Mouse (Mus musculus) forebrain, embryonic 10.5 days (tissue): Measurements from ENCODE around the gene Kcnmb2. TPM values are rescaled to one million over a fixed set of nuclear protein-coding genes. Genes with fewer than 3 reads are reported as not detected.
A peak's percentile ranks its signal among the peaks of the same experiment; 100 is the strongest.

ENCODE experiments used
- DNase-seq: peaks from one replicate; pipeline ENCODE4 v3.0.0-alpha.2; 2017; ENCODE audit warnings: low spot score; ENCODE audit errors: extremely low spot score
- H3K27ac ChIP-seq: fragments of 300-500 bp; sonication (generic); 2 replicates; pipeline ENCODE4 v1.5.1; 2016; ENCODE audit warnings: mild to moderate bottlenecking
- H3K27me3 ChIP-seq: fragments of 300-500 bp; sonication (generic); 2 replicates; pipeline ENCODE4 v1.6.1; 2016; ENCODE audit warnings: mild to moderate bottlenecking; ENCODE audit not compliant: poor library complexity, severe bottlenecking
- H3K36me3 ChIP-seq: fragments of 300-500 bp; sonication (generic); replicated peaks from 2 replicates; pipeline ENCODE4 v1.6.1; 2016; ENCODE audit warnings: mild to moderate bottlenecking, moderate library complexity
- H3K4me1 ChIP-seq: fragments of 300-500 bp; sonication (generic); 2 replicates; pipeline ENCODE4 v1.6.1; 2016
- H3K4me3 ChIP-seq: fragments of 300-500 bp; sonication (generic); 2 replicates; pipeline ENCODE4 v1.5.1; 2016; ENCODE audit warnings: mild to moderate bottlenecking, moderate library complexity
- H3K9me3 ChIP-seq: fragments of 300-500 bp; sonication (generic); 2 replicates; pipeline ENCODE4 v1.6.1; 2016; ENCODE audit warnings: mild to moderate bottlenecking, moderate library complexity
- WGBS: fragments of 180-500 bp; shearing (Covaris S2); methylation state at CpG from one replicate; pipeline ENCODE4 v1.1.7; 2016; 5-methylcytosine and 5-hydroxymethylcytosine counted together
- polyA plus RNA-seq: library from polyadenylated mRNA; unstranded; fragments of >200 nt; fragmentation: Nextera tagmentation; extraction: Ambion mirVana; gene quantifications from 2 replicates; pipeline ENCODE4 v1.2.1, GENCODE M21; 2016

Gene Kcnmb2
- polyA plus RNA-seq, 1 experiment from 2014 or later = 1.8 TPM

GRCm38 (mm10) chr3:32119851-32120250 is 217.5 kb downstream of the Kcnmb2 start:
- WGBS = 90% methylated on average over 5 of the region's 5 CpGs
- Histone ChIP-seq H3K4me1 (no peaks in the 10 kb centered on the region), H3K9me3 (no peaks in the 10 kb centered on the region), H3K36me3 (no peaks in the 10 kb centered on the region), H3K27me3 (no peaks in the 10 kb centered on the region), H3K4me3 (no peak overlapping the region), H3K27ac (no peak overlapping the region)
- DNase-seq = no peak

GRCm38 (mm10) chr3:32121731-32122130 is 219.4 kb downstream of the Kcnmb2 start:
- H3K4me3 ChIP-seq = no peak overlapping the region
- no peaks in the 10 kb centered on the region for H3K9me3 ChIP-seq
- no peak for DNase-seq
- no peaks in the 10 kb centered on the region for H3K36me3 ChIP-seq
- WGBS = 77% methylated on average over 3 of the region's 3 CpGs
- H3K4me1 ChIP-seq = no peaks in the 10 kb centered on the region
- no peak overlapping the region for H3K27ac ChIP-seq
- no peaks in the 10 kb centered on the region for H3K27me3 ChIP-seq

- H3K27me3 ChIP-seq = no peaks in the 10 kb centered on the region
- WGBS = 66% methylated on average over 4 of the region's 4 CpGs
- no peak for DNase-seq
- no peak overlapping the region for H3K4me3 ChIP-seq
- H3K4me1 ChIP-seq = peaks cover 12% of the 10 kb centered on the region
- H3K27ac ChIP-seq = no peak overlapping the region
- H3K9me3 ChIP-seq = no peaks in the 10 kb centered on the region
- no peaks in the 10 kb centered on the region for H3K36me3 ChIP-seq
These were observed 223.1 kb downstream of the Kcnmb2 start for GRCm38 (mm10) chr3:32125431-32125830.

- H3K4me1 ChIP-seq = peaks cover 12% of the 10 kb centered on the region
- no peak for DNase-seq
- no peaks in the 10 kb centered on the region for H3K36me3 ChIP-seq
- H3K9me3 ChIP-seq = no peaks in the 10 kb centered on the region
- H3K27ac ChIP-seq = no peak overlapping the region
- WGBS = 2% methylated on average over 5 of the region's 5 CpGs
- no peak overlapping the region for H3K4me3 ChIP-seq
- H3K27me3 ChIP-seq = no peaks in the 10 kb centered on the region
These were observed 226.1 kb downstream of the Kcnmb2 start for GRCm38 (mm10) chr3:32128391-32128790.

- H3K36me3 ChIP-seq = no peaks in the 10 kb centered on the region
- H3K27ac ChIP-seq = no peak overlapping the region
- H3K27me3 ChIP-seq = no peaks in the 10 kb centered on the region
- no peak overlapping the region for H3K4me3 ChIP-seq
- 69% methylated on average over 1 of the region's 1 CpGs for WGBS
- no peaks in the 10 kb centered on the region for H3K9me3 ChIP-seq
- peaks cover 12% of the 10 kb centered on the region for H3K4me1 ChIP-seq
- no peak for DNase-seq
These were observed 228.4 kb downstream of the Kcnmb2 start for GRCm38 (mm10) chr3:32130696-32131095.

GRCm38 (mm10) chr3:32132395-32133004 is 230.2 kb downstream of the Kcnmb2 start:
- Histone ChIP-seq H3K27me3 (no peaks in the 10 kb centered on the region), H3K9me3 (no peaks in the 10 kb centered on the region), H3K27ac (no peak overlapping the region), H3K4me1 (peaks cover 12% of the 10 kb centered on the region), H3K4me3 (no peak overlapping the region), H3K36me3 (no peaks in the 10 kb centered on the region)
- no peak for DNase-seq
- WGBS = 88% methylated on average over 3 of the region's 3 CpGs

GRCm38 (mm10) chr3:32144194-32144593 is 241.9 kb downstream of the Kcnmb2 start:
- H3K9me3 ChIP-seq = no peaks in the 10 kb centered on the region
- WGBS = 91% methylated on average over 5 of the region's 5 CpGs

GRCm38 (mm10) chr3:32144655-32145054 is 242.3 kb downstream of the Kcnmb2 start:
- DNase-seq = no peak
- Histone ChIP-seq H3K4me1 (no peaks in the 10 kb centered on the region), H3K27ac (no peak overlapping the region), H3K4me3 (no peak overlapping the region), H3K9me3 (no peaks in the 10 kb centered on the region), H3K27me3 (no peaks in the 10 kb centered on the region), H3K36me3 (no peaks in the 10 kb centered on the region)
- WGBS = 77% methylated on average over 3 of the region's 3 CpGs

More at GRCm38 (mm10) chr3:32144194-32144593, 241.9 kb downstream of the Kcnmb2 start:
- Histone ChIP-seq H3K4me1 (no peaks in the 10 kb centered on the region), H3K27ac (no peak overlapping the region), H3K36me3 (no peaks in the 10 kb centered on the region), H3K27me3 (no peaks in the 10 kb centered on the region), H3K4me3 (no peak overlapping the region)
- DNase-seq = no peak

GRCm38 (mm10) chr3:32147739-32148138 is 245.4 kb downstream of the Kcnmb2 start:
- Histone ChIP-seq H3K9me3 (no peaks in the 10 kb centered on the region), H3K36me3 (no peaks in the 10 kb centered on the region), H3K27ac (no peak overlapping the region), H3K4me3 (no peak overlapping the region), H3K27me3 (no peaks in the 10 kb centered on the region), H3K4me1 (0 out of 2 replicates have a peak, but pooled peaks cover 4% of the 10 kb centered on the region)
- WGBS = 91% methylated on average over 4 of the region's 4 CpGs
- no peak for DNase-seq

GRCm38 (mm10) chr3:32149851-32150570 is 247.7 kb downstream of the Kcnmb2 start:
- H3K27ac ChIP-seq = no peak overlapping the region
- no peak for DNase-seq
- 68% methylated on average over 14 of the region's 14 CpGs for WGBS

GRCm38 (mm10) chr3:32180519-32180918 is 278.2 kb downstream of the Kcnmb2 start:
- H3K36me3 ChIP-seq = no peaks in the 10 kb centered on the region
- no peak for DNase-seq
- no peak overlapping the region for H3K27ac ChIP-seq
- WGBS = 80% methylated on average over 6 of the region's 6 CpGs
- H3K27me3 ChIP-seq = no peaks in the 10 kb centered on the region
- no peaks in the 10 kb centered on the region; the same call in 1 of the 2 replicates for H3K9me3 ChIP-seq
- no peak overlapping the region for H3K4me3 ChIP-seq
- H3K4me1 ChIP-seq = no peaks in the 10 kb centered on the region

More at GRCm38 (mm10) chr3:32149851-32150570, 247.7 kb downstream of the Kcnmb2 start:
- Histone ChIP-seq H3K9me3 (no peaks in the 10 kb centered on the region), H3K27me3 (no peaks in the 10 kb centered on the region), H3K4me3 (no peak overlapping the region), H3K4me1 (0 out of 2 replicates have a peak, but pooled peaks cover 4% of the 10 kb centered on the region), H3K36me3 (no peaks in the 10 kb centered on the region)

- WGBS = 77% methylated on average over 2 of the region's 2 CpGs
- H3K27ac ChIP-seq = no peak overlapping the region
- H3K36me3 ChIP-seq = no peaks in the 10 kb centered on the region
These were observed 283.7 kb downstream of the Kcnmb2 start for GRCm38 (mm10) chr3:32185855-32186522.

GRCm38 (mm10) chr3:32188521-32188920 is 286.2 kb downstream of the Kcnmb2 start:
- H3K4me3 ChIP-seq = no peak overlapping the region

More at GRCm38 (mm10) chr3:32185855-32186522, 283.7 kb downstream of the Kcnmb2 start:
- no peaks in the 10 kb centered on the region for H3K27me3 ChIP-seq
- no peak overlapping the region for H3K4me3 ChIP-seq
- H3K4me1 ChIP-seq = no peaks in the 10 kb centered on the region
- H3K9me3 ChIP-seq = no peaks in the 10 kb centered on the region; the same call in 1 of the 2 replicates
- no peak for DNase-seq

More at GRCm38 (mm10) chr3:32188521-32188920, 286.2 kb downstream of the Kcnmb2 start:
- peak; percentile 55 for DNase-seq
- Histone ChIP-seq H3K36me3 (no peaks in the 10 kb centered on the region), H3K9me3 (no peaks in the 10 kb centered on the region), H3K27me3 (no peaks in the 10 kb centered on the region), H3K4me1 (no peaks in the 10 kb centered on the region), H3K27ac (no peak overlapping the region)
- WGBS = 31% methylated on average over 5 of the region's 5 CpGs
